Mouse (Mus musculus): ENCODE measurements around the gene Izumo1.

DNA sequence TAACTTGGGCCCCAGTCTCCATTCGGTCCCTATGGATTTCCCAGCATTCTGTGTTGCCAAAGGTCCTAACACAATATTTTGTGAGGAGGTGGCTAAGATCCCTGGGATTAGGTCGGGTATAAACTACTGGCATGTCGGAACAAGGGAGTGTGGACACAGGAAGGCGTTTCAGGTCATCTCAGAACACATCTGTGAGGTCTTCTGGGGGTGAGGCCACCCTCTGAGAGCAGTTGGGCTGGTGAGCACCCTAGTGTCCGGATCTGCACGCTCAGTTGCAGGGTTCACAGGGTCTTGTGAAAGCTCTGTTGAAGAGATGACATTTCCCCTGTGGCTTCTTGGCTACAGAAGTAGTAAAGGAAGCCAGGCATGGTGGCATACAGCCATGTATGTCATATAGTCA lies 35.7 kb upstream of the Izumo1 start:
- TF ChIP-seq CTCF (IDR thresholded peaks at IDR 0.05; ENCODE audit: low read depth, low read length): no peak
- no peak for TF ChIP-seq POLR2A (IDR thresholded peaks at IDR 0.05; ENCODE audit: borderline replicate concordance, low read depth, low read length)

Measured in bone marrow macrophage, adult 2 months (primary cell).